Mouse (Mus musculus) E14TG2a.4 (cell line): ENCODE data around the gene Ccnb1.

Experiments used
- CTCF ChIP-seq: conservative IDR thresholded peaks from 2 replicates; pipeline ENCODE4 v1.5.1; 2014; ENCODE audit warnings: low read length
- NANOG ChIP-seq: IDR thresholded peaks from 2 replicates; pipeline ENCODE4 v1.6.1; 2014; ENCODE audit warnings: borderline replicate concordance, low read length, mixed read lengths
- POU5F1 ChIP-seq: IDR thresholded peaks from 2 replicates; pipeline ENCODE4 v1.6.1; 2014; ENCODE audit warnings: low read length, borderline replicate concordance

- no peak for TF ChIP-seq CTCF
- TF ChIP-seq POU5F1: peak; percentile 76
- no peak for TF ChIP-seq NANOG
Measured at GRCm38 (mm10) chr13:100774704-100775103, 11.7 kb downstream of the Ccnb1 start.
